Mouse (Mus musculus): Measurements from ENCODE around the gene Olfr983. TPM values are rescaled to one million over a fixed set of nuclear protein-coding genes. Genes with fewer than 3 reads are reported as not detected.

Olfr983 gene
- polyA plus RNA-seq (2015; fragmentation: Nextera tagmentation; extraction: Ambion mirVana): not detected in 2 replicates

- WGBS: 80% methylated on average over 2 of the region's 2 CpGs
- H3K4me1 ChIP-seq (ENCODE audit: control insufficient read depth, insufficient read depth, low read length): no peaks in the 10 kb centered on the region
- no peak for ATAC-seq (ENCODE audit: insufficient read depth, low FRiP score)
- no peaks in the 10 kb centered on the region for H3K36me3 ChIP-seq (ENCODE audit: control insufficient read depth, insufficient read depth, low read length)
- H3K4me3 ChIP-seq (replicated peaks; ENCODE audit: low read length): no peak within 1 kb of the TSS
- H3K27ac ChIP-seq (ENCODE audit: low read length): no peak within 1 kb of the TSS
- no peaks in the 10 kb centered on the region for H3K27me3 ChIP-seq (ENCODE audit: control insufficient read depth, insufficient read depth, low read length)
- no peaks in the 10 kb centered on the region for H3K9me3 ChIP-seq (replicated peaks; ENCODE audit: control insufficient read depth, low read length)
- H3K9ac ChIP-seq (ENCODE audit: low read length): no peak within 1 kb of the TSS
- no peak within 1 kb of the TSS for H3K4me2 ChIP-seq (ENCODE audit: low read depth, low read length)
Observed at GRCm38 (mm10) chr9:40093495-40093894, at the start of gene Olfr983. Gene Olfr983, minus strand, starts transcription at chr9:40093595.

GRCm38 (mm10) chr9:40141544-40141943, 48.1 kb upstream of the Olfr983 start:
- WGBS: 57% methylated on average over 1 of the region's 1 CpGs

DNA sequence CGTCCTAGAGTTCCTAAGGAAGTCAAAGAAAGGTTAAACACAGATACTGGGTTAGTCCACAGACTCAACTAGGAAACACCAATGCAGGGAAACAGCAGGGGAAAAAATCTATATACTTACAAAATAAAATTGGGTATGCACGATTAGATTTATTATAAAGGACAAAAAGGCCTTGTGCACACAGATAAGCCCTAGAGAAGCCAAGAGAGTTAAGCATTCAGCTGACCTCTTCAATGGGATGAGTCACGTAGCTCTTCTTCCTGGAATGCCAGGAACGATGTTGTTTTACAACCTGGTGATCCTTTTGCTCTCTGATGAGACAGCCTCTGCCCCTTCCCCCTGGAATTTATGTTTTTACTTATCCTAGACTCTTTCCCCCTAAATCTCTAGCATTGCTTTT, 46.1 kb upstream of the Olfr983 start:
- H3K9ac ChIP-seq (ENCODE audit: low read length): no peak overlapping the region
- no peaks in the 10 kb centered on the region for H3K27me3 ChIP-seq (ENCODE audit: control insufficient read depth, insufficient read depth, low read length)
- no peaks in the 10 kb centered on the region for H3K36me3 ChIP-seq (ENCODE audit: control insufficient read depth, insufficient read depth, low read length)
- H3K4me2 ChIP-seq (ENCODE audit: low read depth, low read length): no peak overlapping the region
- H3K4me3 ChIP-seq (replicated peaks; ENCODE audit: low read length): no peak overlapping the region
- no peak overlapping the region for H3K27ac ChIP-seq (ENCODE audit: low read length)
- no peak for ATAC-seq (ENCODE audit: insufficient read depth, low FRiP score)
- 46% methylated on average over 4 of the region's 4 CpGs for WGBS
- H3K9me3 ChIP-seq (replicated peaks; ENCODE audit: control insufficient read depth, low read length): no peaks in the 10 kb centered on the region
- no peaks in the 10 kb centered on the region for H3K4me1 ChIP-seq (ENCODE audit: control insufficient read depth, insufficient read depth, low read length)

More at GRCm38 (mm10) chr9:40141544-40141943, 48.1 kb upstream of the Olfr983 start:
- Histone ChIP-seq H3K27me3 (ENCODE audit: control insufficient read depth, insufficient read depth, low read length) (no peaks in the 10 kb centered on the region), H3K4me1 (ENCODE audit: control insufficient read depth, insufficient read depth, low read length) (no peaks in the 10 kb centered on the region), H3K9ac (ENCODE audit: low read length) (no peak overlapping the region), H3K9me3 (replicated peaks; ENCODE audit: control insufficient read depth, low read length) (no peaks in the 10 kb centered on the region), H3K36me3 (ENCODE audit: control insufficient read depth, insufficient read depth, low read length) (no peaks in the 10 kb centered on the region), H3K4me2 (ENCODE audit: low read depth, low read length) (no peak overlapping the region), H3K27ac (ENCODE audit: low read length) (no peak overlapping the region), H3K4me3 (replicated peaks; ENCODE audit: low read length) (no peak overlapping the region)
- no peak for ATAC-seq (ENCODE audit: insufficient read depth, low FRiP score)

DNA sequence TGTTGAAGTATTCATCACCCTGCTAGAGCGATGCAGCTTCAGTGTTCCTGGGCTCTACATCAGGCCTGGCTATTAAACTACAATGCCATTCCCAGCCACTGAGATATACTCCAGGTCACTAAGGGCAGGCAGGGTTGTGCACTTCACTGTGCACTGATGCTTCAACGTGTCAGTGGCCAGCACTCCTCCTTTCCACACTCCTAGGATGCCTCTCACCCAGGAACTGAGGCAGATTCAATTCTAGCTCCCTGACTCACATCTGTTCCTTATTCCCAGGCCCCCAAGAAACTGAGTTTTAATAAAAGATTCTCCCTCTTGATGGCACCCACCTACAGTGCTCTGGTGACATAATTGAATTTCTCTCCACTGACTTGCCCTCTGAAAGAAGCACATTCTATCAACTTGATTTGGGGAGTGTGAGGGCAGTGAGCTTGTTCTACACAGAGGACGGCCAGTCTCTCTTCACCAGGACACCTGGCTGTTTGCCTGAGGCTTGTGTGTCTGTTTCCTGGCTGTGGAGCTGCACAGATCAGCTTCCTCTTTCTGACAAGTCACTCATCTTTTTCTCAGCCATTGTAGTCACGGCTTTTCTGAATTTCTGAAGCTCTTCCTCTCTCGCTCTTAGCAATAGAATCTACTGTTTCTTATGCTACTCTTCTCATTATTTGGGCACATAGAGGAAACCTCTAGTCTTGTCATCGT, 43.7 kb upstream of the Olfr983 start:
- WGBS: 77% methylated on average over 6 of the region's 6 CpGs
- ATAC-seq (ENCODE audit: insufficient read depth, low FRiP score): no peak
- Histone ChIP-seq H3K4me3 (replicated peaks; ENCODE audit: low read length) (no peak overlapping the region), H3K27me3 (ENCODE audit: control insufficient read depth, insufficient read depth, low read length) (no peaks in the 10 kb centered on the region), H3K4me2 (ENCODE audit: low read depth, low read length) (no peak overlapping the region), H3K36me3 (ENCODE audit: control insufficient read depth, insufficient read depth, low read length) (no peaks in the 10 kb centered on the region), H3K9ac (ENCODE audit: low read length) (no peak overlapping the region), H3K9me3 (replicated peaks; ENCODE audit: control insufficient read depth, low read length) (no peaks in the 10 kb centered on the region), H3K27ac (ENCODE audit: low read length) (no peak overlapping the region), H3K4me1 (ENCODE audit: control insufficient read depth, insufficient read depth, low read length) (no peaks in the 10 kb centered on the region)

DNA sequence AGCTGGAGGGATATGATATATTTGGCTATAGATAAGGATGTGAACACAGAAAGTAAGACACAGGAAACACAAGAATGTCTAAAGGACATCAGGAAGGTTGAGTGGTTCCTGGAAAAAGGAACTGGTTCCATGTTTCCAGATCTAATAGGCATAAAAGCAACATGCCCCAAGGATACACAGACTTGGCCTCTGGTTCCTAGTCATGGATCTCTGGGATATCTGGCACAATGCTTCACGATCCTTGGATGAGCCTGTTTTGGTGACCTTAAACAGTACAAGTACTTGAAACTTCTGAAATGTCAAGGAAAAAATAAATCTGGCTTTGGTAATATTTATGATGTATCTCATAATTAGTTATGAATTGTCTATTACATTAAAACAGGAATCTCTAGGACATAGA, 37.2 kb upstream of the Olfr983 start:
- 91% methylated on average over 1 of the region's 1 CpGs for WGBS
- no peaks in the 10 kb centered on the region for H3K9me3 ChIP-seq (replicated peaks; ENCODE audit: control insufficient read depth, low read length)
- no peak for ATAC-seq (ENCODE audit: insufficient read depth, low FRiP score)
- no peaks in the 10 kb centered on the region for H3K36me3 ChIP-seq (ENCODE audit: control insufficient read depth, insufficient read depth, low read length)
- no peak overlapping the region for H3K4me2 ChIP-seq (ENCODE audit: low read depth, low read length)
- H3K27ac ChIP-seq (ENCODE audit: low read length): no peak overlapping the region
- H3K4me1 ChIP-seq (ENCODE audit: control insufficient read depth, insufficient read depth, low read length): no peaks in the 10 kb centered on the region
- no peaks in the 10 kb centered on the region for H3K27me3 ChIP-seq (ENCODE audit: control insufficient read depth, insufficient read depth, low read length)
- H3K9ac ChIP-seq (ENCODE audit: low read length): no peak overlapping the region
- H3K4me3 ChIP-seq (replicated peaks; ENCODE audit: low read length): no peak overlapping the region

DNA sequence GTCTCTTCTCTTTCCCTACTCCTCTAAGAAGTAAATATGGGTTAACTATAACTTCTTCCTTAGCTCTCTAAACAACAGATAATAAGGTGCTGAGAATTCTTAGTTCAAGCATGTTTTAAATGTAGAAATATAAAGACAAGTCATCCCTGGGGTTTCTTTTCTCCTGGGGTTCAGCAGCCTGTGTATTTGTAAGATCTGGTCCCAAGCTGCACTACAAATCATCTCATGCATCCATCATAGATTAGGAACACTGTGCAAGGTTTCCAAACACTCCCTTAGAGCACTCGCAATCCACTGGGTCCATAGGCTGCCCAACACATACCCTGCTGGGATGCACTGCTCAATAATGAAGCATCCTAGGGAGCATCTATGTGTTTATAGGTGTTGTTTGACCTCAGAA, 36.7 kb upstream of the Olfr983 start, which contains the start of gene Olfr985:
Gene Olfr985 (minus strand): TSS at position 101 of the 400 bp plus-strand sequence.
- no peak within 1 kb of the TSS for H3K4me3 ChIP-seq (replicated peaks; ENCODE audit: low read length)
- no peaks in the 10 kb centered on the region for H3K4me1 ChIP-seq (ENCODE audit: control insufficient read depth, insufficient read depth, low read length)
- no peak within 1 kb of the TSS for H3K4me2 ChIP-seq (ENCODE audit: low read depth, low read length)
- no peaks in the 10 kb centered on the region for H3K9me3 ChIP-seq (replicated peaks; ENCODE audit: control insufficient read depth, low read length)
- H3K9ac ChIP-seq (ENCODE audit: low read length): no peak within 1 kb of the TSS
- H3K27me3 ChIP-seq (ENCODE audit: control insufficient read depth, insufficient read depth, low read length): no peaks in the 10 kb centered on the region
- 87% methylated on average over 1 of the region's 1 CpGs for WGBS
- H3K27ac ChIP-seq (ENCODE audit: low read length): no peak within 1 kb of the TSS
- H3K36me3 ChIP-seq (ENCODE audit: control insufficient read depth, insufficient read depth, low read length): no peaks in the 10 kb centered on the region
- ATAC-seq (ENCODE audit: insufficient read depth, low FRiP score): no peak

GRCm38 (mm10) chr9:40117287-40117659, 23.9 kb upstream of the Olfr983 start:
- peak overlapping the region; percentile 3; the same call in 1 of the 2 replicates for H3K27ac ChIP-seq (ENCODE audit: low read length)
- H3K27me3 ChIP-seq (ENCODE audit: control insufficient read depth, insufficient read depth, low read length): no peaks in the 10 kb centered on the region
- H3K4me3 ChIP-seq (replicated peaks; ENCODE audit: low read length): no peak overlapping the region
- no peak overlapping the region for H3K9ac ChIP-seq (ENCODE audit: low read length)
- H3K36me3 ChIP-seq (ENCODE audit: control insufficient read depth, insufficient read depth, low read length): no peaks in the 10 kb centered on the region
- ATAC-seq (ENCODE audit: insufficient read depth, low FRiP score): no peak; the same call in 1 of the 2 replicates
- H3K4me2 ChIP-seq (ENCODE audit: low read depth, low read length): peak overlapping the region; percentile 13; the same call in 1 of the 2 replicates
- no peaks in the 10 kb centered on the region for H3K4me1 ChIP-seq (ENCODE audit: control insufficient read depth, insufficient read depth, low read length)
- H3K9me3 ChIP-seq (replicated peaks; ENCODE audit: control insufficient read depth, low read length): no peaks in the 10 kb centered on the region
- 66% methylated on average over 5 of the region's 5 CpGs for WGBS

- Histone ChIP-seq H3K4me3 (replicated peaks; ENCODE audit: low read length) (no peak overlapping the region), H3K27me3 (ENCODE audit: control insufficient read depth, insufficient read depth, low read length) (no peaks in the 10 kb centered on the region), H3K4me1 (ENCODE audit: control insufficient read depth, insufficient read depth, low read length) (no peaks in the 10 kb centered on the region), H3K27ac (ENCODE audit: low read length) (peak overlapping the region; percentile 3; the same call in 1 of the 2 replicates), H3K4me2 (ENCODE audit: low read depth, low read length) (peak overlapping the region; percentile 13; the same call in 1 of the 2 replicates), H3K9ac (ENCODE audit: low read length) (no peak overlapping the region), H3K36me3 (ENCODE audit: control insufficient read depth, insufficient read depth, low read length) (no peaks in the 10 kb centered on the region), H3K9me3 (replicated peaks; ENCODE audit: control insufficient read depth, low read length) (no peaks in the 10 kb centered on the region)
- WGBS: 33% methylated on average over 10 of the region's 10 CpGs
- peak; percentile 40; the same call in 1 of the 2 replicates for ATAC-seq (ENCODE audit: insufficient read depth, low FRiP score)
Observed at GRCm38 (mm10) chr9:40116645-40117286, 23.4 kb upstream of the Olfr983 start.

DNA sequence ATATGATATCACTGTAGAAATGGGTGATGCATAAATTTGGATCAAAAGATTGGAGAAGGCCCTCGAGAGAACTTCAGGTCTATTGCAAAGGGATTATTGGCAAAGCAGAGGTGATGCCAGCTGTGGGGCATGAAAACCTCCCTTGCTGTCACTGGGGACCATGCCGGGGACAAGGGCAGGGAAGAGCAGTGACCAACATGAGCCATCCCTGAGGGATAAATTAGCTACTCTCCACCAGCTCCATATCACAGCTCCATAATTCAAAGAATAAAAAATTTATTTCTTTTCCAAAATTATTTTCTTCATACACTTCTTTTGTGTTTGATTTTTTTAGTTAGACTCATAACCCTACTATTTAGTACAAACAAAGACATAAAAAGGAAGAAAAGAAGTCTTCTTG, 20.7 kb upstream of the Olfr983 start, which contains the start of gene Olfr984:
Gene Olfr984 (minus strand): TSS at position 101 of the 400 bp plus-strand sequence.
- Histone ChIP-seq H3K36me3 (ENCODE audit: control insufficient read depth, insufficient read depth, low read length) (no peaks in the 10 kb centered on the region), H3K27ac (ENCODE audit: low read length) (no peak within 1 kb of the TSS), H3K9me3 (replicated peaks; ENCODE audit: control insufficient read depth, low read length) (no peaks in the 10 kb centered on the region), H3K9ac (ENCODE audit: low read length) (no peak within 1 kb of the TSS), H3K27me3 (ENCODE audit: control insufficient read depth, insufficient read depth, low read length) (no peaks in the 10 kb centered on the region), H3K4me2 (ENCODE audit: low read depth, low read length) (no peak within 1 kb of the TSS), H3K4me1 (ENCODE audit: control insufficient read depth, insufficient read depth, low read length) (no peaks in the 10 kb centered on the region), H3K4me3 (replicated peaks; ENCODE audit: low read length) (no peak within 1 kb of the TSS)
- no peak for ATAC-seq (ENCODE audit: insufficient read depth, low FRiP score)
- 78% methylated on average over 2 of the region's 2 CpGs for WGBS
